Mouse (Mus musculus): Measurements from ENCODE around the gene Zfp580.

Zfp580 gene

GRCm38 (mm10) chr7:5052438-5052837, 1.1 kb downstream of the Zfp580 start:
- CTCF ChIA-PET, result interaction anchor here in 1 of 4 experiments (0.6 to 3.8 kb wide), 4 partner anchors 9 to 632 kb away, joined by 3 to 33 read pairs (median 4); partner anchors contain the start of genes Sbk2 and U2af2
- POLR2A ChIA-PET, result interaction anchor here (0.5 to 8.5 kb wide), 32 partner anchors 9 to 1145 kb away, joined by 3 to 114 read pairs (median 6); partner anchors contain the start of genes U2af2 (in 4 of the 4), Ccdc106 (in 3 of the 4), Fiz1 (in 3 of the 4) and Gm44973 (in 3 of the 4)

DNA sequence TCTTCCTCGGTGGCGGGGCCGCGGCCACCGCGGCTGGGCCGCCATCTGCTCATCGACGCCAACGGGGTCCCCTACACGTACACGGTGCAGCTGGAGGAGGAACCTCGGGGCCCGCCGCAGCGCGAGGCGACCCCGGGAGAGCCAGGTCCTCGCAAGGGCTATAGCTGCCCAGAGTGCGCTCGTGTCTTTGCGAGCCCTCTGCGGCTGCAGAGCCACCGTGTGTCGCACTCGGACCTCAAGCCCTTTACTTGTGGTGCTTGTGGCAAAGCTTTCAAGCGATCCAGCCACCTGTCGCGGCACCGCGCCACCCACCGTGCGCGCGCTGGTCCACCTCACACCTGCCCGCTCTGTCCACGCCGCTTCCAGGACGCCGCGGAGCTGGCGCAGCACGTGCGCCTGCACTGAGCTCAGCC, 1.6 kb downstream of the Zfp580 start:
- ChIA-PET CTCF (interaction anchor here in 2 of 4 experiments (0.7 to 3.8 kb wide), 4 partner anchors 8 to 130 kb away, joined by 3 to 33 read pairs (median 4); partner anchors contain the start of genes Fiz1 (in 1 of the 2), U2af2 (in 1 of the 2) and Zfp524 (in 1 of the 2)), POLR2A (interaction anchor here (0.9 to 8.5 kb wide), 25 partner anchors 8 to 300 kb away, joined by 3 to 114 read pairs (median 5); partner anchors contain the start of genes U2af2 (in 4 of the 4), Fiz1 (in 3 of the 4), Zfp524 (in 3 of the 4) and Gm44973 (in 2 of the 4))

- ChIA-PET CTCF (interaction anchor here in 2 of 4 experiments (0.7 to 1.1 kb wide), 3 partner anchors 40 to 130 kb away, joined by 3 to 4 read pairs (median 4); partner anchors contain the start of genes Fiz1 (in 1 of the 2) and Zfp524 (in 1 of the 2)), POLR2A (interaction anchor here (0.6 to 8.5 kb wide), 28 partner anchors 7 to 301 kb away, joined by 3 to 114 read pairs (median 4); partner anchors contain the start of genes U2af2 (in 4 of the 4), Fiz1 (in 3 of the 4), Zfp524 (in 3 of the 4) and Ccdc106 (in 2 of the 4))
Observed at GRCm38 (mm10) chr7:5053456-5054179, 2.3 kb downstream of the Zfp580 start.

GRCm38 (mm10) chr7:5056651-5057263, 5.4 kb downstream of the Zfp580 start:
- ChIA-PET CTCF (no interaction called here), POLR2A (interaction anchor here in 2 of 4 experiments (0.6 to 8.5 kb wide), 9 partner anchors 16 to 304 kb away, joined by 3 to 114 read pairs (median 3); partner anchors contain the start of genes Fiz1 (in 2 of the 2), Zfp524 (in 2 of the 2), Ccdc106 (in 1 of the 2) and Cox6b2 (in 1 of the 2))

GRCm38 (mm10) chr7:5057381-5057780, 6.0 kb downstream of the Zfp580 start:
- CTCF ChIA-PET, result interaction anchor here in 1 of 4 experiments (2.0 kb wide), 1 partner anchor 40 kb away, joined by 4 read pairs; no protein-coding TSS in a partner anchor
- POLR2A ChIA-PET, result interaction anchor here in 3 of 4 experiments (0.6 to 10.0 kb wide), 7 partner anchors 14 to 245 kb away, joined by 3 to 221 read pairs (median 3); partner anchors contain the start of genes Ccdc106 (in 2 of the 3), Fiz1 (in 2 of the 3), Gm44973 (in 2 of the 3) and Zfp524 (in 2 of the 3)

DNA sequence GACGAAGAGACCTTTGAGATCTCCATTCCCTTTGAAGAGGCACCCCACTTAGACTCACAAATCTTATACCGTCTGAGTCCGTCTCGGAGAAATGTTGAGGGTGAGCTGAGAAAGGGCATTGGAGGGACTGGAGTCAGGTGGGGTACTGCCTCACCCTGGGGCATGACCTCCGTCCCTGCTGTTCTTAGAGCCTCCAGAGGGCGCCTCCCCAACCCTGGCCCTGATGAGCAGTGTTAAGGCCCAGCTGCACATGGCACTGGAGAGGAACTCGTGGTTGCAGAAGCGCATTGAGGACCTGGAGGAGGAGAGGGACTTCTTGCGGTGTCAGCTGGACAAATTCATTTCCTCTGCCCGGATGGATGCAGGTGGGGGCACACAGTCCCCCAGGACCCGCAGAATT, 6.5 kb downstream of the Zfp580 start:
- POLR2A ChIA-PET, result interaction anchor here in 3 of 4 experiments (0.6 to 10.0 kb wide), 12 partner anchors 13 to 265 kb away, joined by 3 to 240 read pairs (median 3); partner anchors contain the start of genes Ccdc106 (in 2 of the 3), Fiz1 (in 2 of the 3), Gm44973 (in 2 of the 3) and Zfp524 (in 2 of the 3)

DNA sequence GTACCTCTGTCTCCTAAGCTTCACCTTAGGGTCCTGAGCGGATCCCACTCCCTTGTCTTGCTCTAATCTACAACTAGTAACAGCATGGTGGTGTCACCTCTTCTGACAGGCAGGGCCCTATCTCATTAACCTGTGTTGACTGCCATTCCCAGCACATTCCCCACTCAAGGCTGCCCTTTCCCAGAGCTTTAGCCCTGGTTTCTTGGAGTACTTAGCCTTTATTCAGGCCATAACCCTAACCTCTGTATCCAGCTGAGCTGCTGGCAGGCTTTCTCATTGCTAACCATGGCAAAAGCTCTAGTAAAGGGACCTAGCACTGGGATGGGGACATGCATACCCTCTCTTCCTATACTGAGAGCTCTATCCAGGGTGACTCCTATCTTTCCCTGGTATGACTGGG, 7.3 kb downstream of the Zfp580 start:
- POLR2A ChIA-PET, result interaction anchor here in 3 of 4 experiments (0.8 to 10.0 kb wide), 10 partner anchors 7 to 266 kb away, joined by 3 to 240 read pairs (median 11); partner anchors contain the start of genes Ccdc106 (in 2 of the 3), Fiz1 (in 2 of the 3), Gm44973 (in 2 of the 3) and Zfp524 (in 2 of the 3)
- CTCF ChIA-PET, result interaction anchor here in 2 of 4 experiments (0.9 to 2.0 kb wide), 3 partner anchors 11 to 50 kb away, joined by 3 to 4 read pairs (median 3); no protein-coding TSS in a partner anchor

More for the DNA sequence above, 6.5 kb downstream of the Zfp580 start:
- CTCF ChIA-PET, result interaction anchor here in 2 of 4 experiments (0.9 to 2.0 kb wide), 2 partner anchors 10 to 40 kb away, joined by 3 to 4 read pairs; no protein-coding TSS in a partner anchor

- ChIA-PET POLR2A (interaction anchor here in 3 of 4 experiments (0.7 to 10.0 kb wide), 18 partner anchors 8 to 1303 kb away, joined by 3 to 240 read pairs (median 16); partner anchors contain the start of genes Ccdc106 (in 2 of the 3), Fiz1 (in 2 of the 3), Gm44973 (in 2 of the 3) and Zfp524 (in 2 of the 3)), CTCF (interaction anchor here in 3 of 4 experiments (0.9 to 2.2 kb wide), 11 partner anchors 21 to 1067 kb away, joined by 3 to 11 read pairs (median 4); partner anchors contain the start of genes Rasl2-9 (in 1 of the 3) and Zfp784 (in 1 of the 3))
Observed at GRCm38 (mm10) chr7:5059421-5059820, 8.1 kb downstream of the Zfp580 start.

DNA sequence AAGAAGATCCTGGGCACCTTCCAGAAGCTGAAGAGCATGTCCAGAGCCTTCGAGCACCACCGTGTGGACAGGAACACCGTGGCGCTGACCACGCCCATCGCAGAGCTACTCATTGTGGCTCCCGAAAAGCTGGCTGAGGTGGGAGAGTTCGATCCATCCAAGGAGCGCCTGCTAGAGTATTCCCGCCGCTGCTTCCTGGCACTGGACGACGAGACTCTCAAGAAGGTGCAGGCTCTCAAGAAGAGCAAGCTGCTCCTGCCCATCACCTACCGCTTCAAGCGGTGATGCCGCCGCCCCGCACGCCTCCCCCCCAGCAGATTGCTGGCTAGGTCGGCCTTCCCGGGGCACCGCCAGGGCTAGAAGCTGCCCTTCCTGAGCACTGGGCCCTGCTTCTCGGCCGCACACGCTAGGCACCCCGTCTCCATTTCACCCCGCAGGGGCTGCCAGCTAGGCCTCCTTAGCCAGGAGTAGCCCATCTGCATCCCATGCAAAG, 8.9 kb downstream of the Zfp580 start:
- CTCF ChIA-PET, result interaction anchor here (0.6 to 2.9 kb wide), 35 partner anchors 9 to 1067 kb away, joined by 3 to 33 read pairs (median 3); partner anchors contain the start of genes Fiz1 (in 2 of the 4), Gm44973 (in 2 of the 4), Zfp784 (in 2 of the 4) and Ccdc106 (in 1 of the 4)
- POLR2A ChIA-PET, result interaction anchor here (0.6 to 10.0 kb wide), 50 partner anchors 8 to 1302 kb away, joined by 3 to 240 read pairs (median 5); partner anchors contain the start of genes Zfp580 (in 4 of the 4), Ube2s (in 3 of the 4), Ccdc106 (in 2 of the 4) and Cox6b2 (in 2 of the 4)

DNA sequence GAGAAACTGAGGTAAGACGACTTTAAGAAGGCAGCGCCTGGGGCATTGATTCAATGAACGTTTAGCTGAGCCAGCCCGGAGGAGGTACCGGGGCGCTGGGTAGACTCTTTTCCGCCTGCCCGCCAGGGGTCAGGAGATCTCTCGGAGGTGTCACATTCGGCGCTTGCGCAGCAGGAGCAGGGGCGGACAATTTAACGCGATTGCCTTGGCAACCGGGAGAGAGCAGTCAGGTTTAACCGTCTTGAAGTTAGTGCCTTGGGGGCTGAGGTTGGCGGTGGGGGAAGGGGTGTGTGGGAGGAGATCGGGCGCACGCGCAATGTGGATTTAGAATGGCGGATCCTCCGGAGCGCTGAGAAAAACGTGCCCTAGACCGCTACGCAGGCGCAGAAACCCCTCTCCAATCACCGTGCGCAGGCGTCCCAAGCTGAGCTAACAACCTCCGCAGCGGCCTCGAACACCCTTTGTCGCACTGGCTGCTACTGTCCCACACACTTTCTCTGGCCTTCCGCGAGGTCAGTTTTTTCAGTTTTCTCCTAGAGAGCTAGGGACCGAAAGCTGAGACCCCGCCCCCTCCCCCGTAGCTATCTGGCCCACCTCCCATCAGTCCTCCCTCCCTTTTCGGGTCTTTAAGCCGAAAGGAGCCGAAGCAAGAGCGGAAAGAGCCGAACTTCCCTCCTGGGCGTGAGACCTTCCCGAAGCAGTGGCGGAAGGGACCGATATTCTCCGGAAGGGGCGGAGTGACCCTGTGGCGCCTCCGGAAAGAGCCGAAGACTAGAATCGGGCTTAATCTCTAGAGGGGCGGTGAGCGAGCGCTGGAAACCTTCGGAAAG, 9.8 kb downstream of the Zfp580 start:
- ChIA-PET CTCF (interaction anchor here (0.6 to 2.9 kb wide), 29 partner anchors 10 to 537 kb away, joined by 3 to 33 read pairs (median 4); partner anchors contain the start of genes Fiz1 (in 2 of the 4), Gm44973 (in 2 of the 4), Ccdc106 (in 1 of the 4) and Rasl2-9 (in 1 of the 4)), POLR2A (interaction anchor here (0.6 to 10.0 kb wide), 78 partner anchors 8 to 1916 kb away, joined by 3 to 240 read pairs (median 4); partner anchors contain the start of genes Fiz1 (in 4 of the 4), Gm44973 (in 4 of the 4), Zfp580 (in 4 of the 4) and Ccdc106 (in 3 of the 4))

DNA sequence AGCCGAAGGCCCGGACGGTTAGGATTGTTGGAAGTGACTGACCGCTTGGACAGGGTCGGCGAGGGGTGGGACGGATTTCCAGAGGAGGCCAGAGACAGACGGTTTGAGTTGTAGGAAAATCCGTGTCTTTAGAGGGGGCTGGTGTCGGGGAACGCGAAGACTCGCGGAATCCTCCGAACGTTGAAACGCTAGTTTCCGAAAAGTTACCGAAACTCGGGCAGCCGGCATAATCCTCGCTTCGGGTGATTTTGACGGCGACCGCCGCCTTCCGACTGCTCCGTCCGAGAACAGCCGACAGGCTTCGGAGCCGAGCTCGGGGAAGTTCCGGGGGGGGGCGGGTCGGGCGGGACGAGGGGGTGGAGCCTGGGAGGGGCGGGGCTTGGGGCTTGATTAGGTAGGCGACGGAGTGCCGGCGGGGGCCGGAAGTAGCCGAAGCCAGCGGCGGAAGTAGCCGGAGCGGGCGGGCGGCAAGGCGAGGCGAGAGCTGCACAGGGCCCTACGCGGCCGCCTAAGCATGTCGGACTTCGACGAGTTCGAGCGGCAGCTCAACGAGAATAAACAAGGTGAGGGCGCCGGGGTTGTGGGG, 10.5 kb downstream of the Zfp580 start, which contains the start of gene U2af2:
Gene U2af2 (plus strand): TSS at position 370 of the 586 bp plus-strand sequence.
- POLR2A ChIA-PET, result interaction anchor here (0.6 to 10.0 kb wide), 75 partner anchors 8 to 1916 kb away, joined by 3 to 240 read pairs (median 4); partner anchors contain the start of genes Fiz1 (in 4 of the 4), Gm44973 (in 4 of the 4), Zfp580 (in 4 of the 4) and Ccdc106 (in 3 of the 4)
- CTCF ChIA-PET, result interaction anchor here (0.6 to 2.9 kb wide), 12 partner anchors 11 to 541 kb away, joined by 3 to 33 read pairs (median 4); partner anchors contain the start of genes Ccdc106 (in 1 of the 4), Fiz1 (in 1 of the 4), Gm44973 (in 1 of the 4) and Zfp524 (in 1 of the 4)

GRCm38 (mm10) chr7:5062360-5063001, 11.1 kb downstream of the Zfp580 start:
- CTCF ChIA-PET, result interaction anchor here in 1 of 4 experiments (0.6 to 2.9 kb wide), 4 partner anchors 12 to 542 kb away, joined by 3 to 33 read pairs (median 4); partner anchors contain the start of gene Zfp580
- POLR2A ChIA-PET, result interaction anchor here (0.6 to 10.0 kb wide), 57 partner anchors 8 to 1110 kb away, joined by 3 to 240 read pairs (median 5); partner anchors contain the start of genes Fiz1 (in 4 of the 4), Gm44973 (in 4 of the 4), Zfp524 (in 3 of the 4) and Zfp580 (in 3 of the 4)

- ChIA-PET POLR2A (interaction anchor here in 3 of 4 experiments (1.0 to 10.0 kb wide), 11 partner anchors 9 to 312 kb away, joined by 3 to 240 read pairs (median 8); partner anchors contain the start of genes Ccdc106 (in 2 of the 3), Fiz1 (in 2 of the 3), Gm44973 (in 2 of the 3) and Zfp524 (in 2 of the 3)), CTCF (no interaction called here)
Observed at GRCm38 (mm10) chr7:5064886-5065285, 13.5 kb downstream of the Zfp580 start.

GRCm38 (mm10) chr7:5073586-5073985, 22.2 kb downstream of the Zfp580 start:
- CTCF ChIA-PET, result interaction anchor here in 1 of 4 experiments (1.0 to 1.3 kb wide), 2 partner anchors 13 to 14 kb away, joined by 3 read pairs; no protein-coding TSS in a partner anchor
- POLR2A ChIA-PET, result interaction anchor here (0.5 to 9.5 kb wide), 17 partner anchors 8 to 1270 kb away, joined by 3 to 240 read pairs (median 4); partner anchors contain the start of genes U2af2 (in 2 of the 4), Fiz1 (in 1 of the 4) and Gm3854 (in 1 of the 4)
